Mouse (Mus musculus): ENCODE data around the gene Ptger3.

The Ptger3 gene

DNA sequence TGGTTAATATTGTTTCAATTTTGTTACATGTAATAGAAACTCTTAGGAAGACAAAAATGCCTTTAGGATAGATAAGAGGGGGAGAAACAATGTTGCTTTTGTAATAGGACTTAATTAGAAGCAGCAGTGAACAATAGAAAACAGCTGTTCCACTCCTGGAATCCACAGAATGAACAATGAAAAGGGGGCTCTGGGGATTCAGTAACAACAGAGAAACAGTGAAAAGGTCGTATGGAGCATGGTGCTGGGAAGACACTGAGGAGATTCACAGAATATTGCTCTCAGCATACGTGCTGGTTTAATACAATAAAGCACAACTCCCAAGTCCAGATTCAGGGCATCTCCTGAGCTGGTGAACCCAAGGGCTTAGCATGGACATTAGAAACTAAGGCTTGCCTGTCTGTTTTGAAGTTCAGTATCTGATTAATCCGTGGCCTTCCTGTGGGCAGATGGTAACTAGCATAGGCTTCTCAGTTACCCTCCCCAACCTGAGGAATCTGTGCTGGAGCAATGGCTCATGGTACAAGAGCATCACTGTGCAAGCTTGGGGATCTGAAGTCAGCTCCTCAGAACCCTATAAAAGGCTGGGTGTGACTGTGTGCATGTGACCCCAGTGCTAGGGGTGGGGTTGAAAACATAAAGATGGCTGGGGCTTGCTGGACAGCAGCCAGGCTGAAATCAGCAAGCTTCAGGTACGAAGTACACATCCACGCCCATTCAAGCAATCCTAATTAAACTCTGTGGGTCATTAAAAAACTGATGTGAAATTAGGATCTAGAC lies 16.1 kb downstream of the Ptger3 start:
- no peak for DNase-seq (ENCODE audit: low read depth, low spot score)

DNA sequence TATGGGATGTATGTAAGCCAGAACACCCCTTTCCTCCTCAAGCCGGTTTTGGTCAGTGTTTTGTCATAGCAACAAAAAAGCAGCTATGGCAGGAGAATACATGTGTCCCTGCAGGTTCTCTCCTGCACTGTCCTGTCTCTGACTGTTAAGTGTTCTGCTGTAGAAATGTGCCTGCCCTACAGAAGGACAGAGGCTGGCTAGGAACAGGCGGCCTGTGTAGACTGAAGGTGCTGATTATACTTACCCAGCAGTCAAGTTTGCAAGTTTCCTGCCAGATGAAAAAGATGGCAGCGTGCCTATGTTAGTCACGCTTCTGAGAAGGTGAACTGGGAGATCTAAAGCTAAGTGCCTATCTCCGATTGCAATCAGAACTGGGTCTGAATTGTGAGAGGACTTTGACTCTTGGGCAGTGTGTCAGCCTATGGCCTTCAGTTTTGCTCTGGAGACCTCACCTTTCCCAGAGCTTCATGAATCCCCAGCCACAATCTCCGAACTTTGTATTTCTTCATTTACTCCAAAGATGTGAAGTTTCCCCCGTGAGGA lies 31.2 kb downstream of the Ptger3 start:
- no peak for DNase-seq (ENCODE audit: low read depth, low spot score)

DNA sequence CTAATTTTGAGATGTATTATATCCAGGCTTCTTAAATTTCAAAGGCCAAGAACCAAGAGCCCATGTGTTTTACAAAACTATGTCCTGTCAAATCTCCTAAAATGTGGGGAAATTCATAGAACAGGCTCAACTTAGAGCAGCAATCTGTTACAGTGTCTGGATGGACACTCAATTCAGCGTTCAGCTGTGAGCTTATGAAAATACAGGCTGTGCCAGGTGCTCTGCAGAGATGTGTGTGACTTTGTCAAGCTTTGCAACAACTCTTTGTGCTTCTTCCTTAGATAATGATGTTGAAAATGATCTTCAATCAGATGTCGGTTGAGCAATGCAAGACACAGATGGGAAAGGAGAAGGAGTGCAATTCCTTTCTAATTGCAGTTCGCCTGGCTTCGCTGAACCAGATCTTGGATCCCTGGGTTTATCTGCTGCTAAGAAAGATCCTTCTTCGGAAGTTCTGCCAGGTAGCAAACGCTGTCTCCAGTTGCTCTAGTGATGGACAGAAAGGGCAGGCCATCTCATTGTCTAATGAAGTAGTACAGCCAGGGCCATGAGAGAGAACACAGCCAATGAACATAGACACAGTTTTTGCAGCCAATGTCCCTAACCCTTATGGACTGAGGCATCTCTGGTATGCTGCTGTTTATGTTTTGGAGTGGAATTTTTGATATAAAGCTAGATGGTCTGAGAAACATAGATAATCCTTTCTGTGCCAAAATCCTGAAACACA lies 38.2 kb downstream of the Ptger3 start:
- no peak for DNase-seq (ENCODE audit: low read depth, low spot score)

DNA sequence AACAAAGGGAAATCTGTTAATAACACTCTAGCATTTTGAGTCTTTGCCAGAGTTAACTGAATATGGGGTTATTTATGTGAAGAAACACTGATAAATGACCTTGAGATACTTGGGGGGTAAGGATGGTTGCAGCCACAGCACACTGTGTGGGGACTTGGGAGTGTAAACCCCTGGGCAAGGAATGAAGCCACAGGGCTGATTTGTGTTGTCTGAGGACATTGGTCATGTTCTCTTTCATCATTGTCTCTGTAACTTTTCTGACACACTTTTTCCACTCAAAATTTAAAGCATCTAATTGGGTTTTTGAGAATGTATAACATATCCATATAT lies 38.7 kb downstream of the Ptger3 start:
- DNase-seq (ENCODE audit: low read depth, low spot score), result no peak

DNA sequence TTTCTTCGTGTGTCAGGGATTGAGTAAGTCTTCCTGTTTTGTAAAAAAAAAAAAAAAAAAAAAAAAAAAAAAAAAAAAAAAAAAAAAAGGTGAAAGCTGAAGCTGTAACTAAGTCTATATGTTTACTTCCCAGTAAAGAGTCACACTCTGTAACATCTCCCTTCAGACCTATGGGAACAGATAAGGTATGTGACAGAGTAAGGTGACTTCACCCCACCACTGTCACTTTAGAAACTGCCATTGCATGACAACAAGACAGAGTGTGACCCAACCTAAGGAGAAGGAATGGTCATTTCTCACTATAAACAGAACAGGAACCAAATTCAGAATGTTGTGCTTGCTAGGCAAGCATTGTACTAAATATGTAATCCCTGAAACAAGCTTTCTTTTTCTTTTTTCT lies 46.9 kb downstream of the Ptger3 start:
- no peak for DNase-seq (ENCODE audit: low read depth, low spot score)

DNA sequence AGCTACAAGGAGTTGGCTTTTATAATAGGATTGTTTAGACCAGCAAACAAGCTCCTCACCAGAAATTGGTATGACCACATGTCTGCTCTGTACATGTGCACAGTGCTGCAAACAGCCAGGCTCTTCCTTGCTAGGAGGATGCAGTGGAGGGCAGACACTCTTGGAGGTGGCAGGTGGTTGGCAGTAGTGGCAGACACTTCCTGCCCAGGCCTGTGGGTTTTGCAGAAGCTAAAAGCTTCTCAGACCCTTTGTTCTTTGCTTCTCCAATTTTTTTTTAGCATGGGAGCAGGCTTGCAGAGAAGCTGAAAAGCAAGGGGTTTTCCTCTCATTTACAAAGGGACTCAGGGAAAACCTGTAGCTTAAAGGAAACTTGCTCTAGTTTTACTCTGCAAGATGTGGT lies 50.3 kb downstream of the Ptger3 start:
- DNase-seq (ENCODE audit: low read depth, low spot score), result no peak

DNA sequence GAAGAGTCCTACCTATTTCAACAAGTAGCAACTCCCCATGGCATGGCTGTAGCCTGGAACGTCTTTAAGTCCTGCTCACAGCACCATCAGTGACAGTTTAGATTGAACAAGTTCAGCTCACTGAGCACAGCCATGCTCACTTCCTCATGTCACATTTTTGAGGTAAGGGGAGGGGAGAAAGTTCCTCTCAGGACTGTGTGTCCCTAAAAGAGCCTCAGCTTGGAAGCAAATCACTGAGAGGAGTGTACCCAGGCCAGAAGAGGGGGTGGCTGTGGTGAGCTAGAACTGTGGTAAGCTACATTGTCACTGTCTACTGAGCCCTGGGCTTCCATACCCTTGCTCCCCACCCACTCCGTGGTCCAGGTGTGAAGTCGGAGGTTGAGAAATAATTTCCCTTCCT lies 60.7 kb downstream of the Ptger3 start:
- DNase-seq (ENCODE audit: low read depth, low spot score), result no peak

DNA sequence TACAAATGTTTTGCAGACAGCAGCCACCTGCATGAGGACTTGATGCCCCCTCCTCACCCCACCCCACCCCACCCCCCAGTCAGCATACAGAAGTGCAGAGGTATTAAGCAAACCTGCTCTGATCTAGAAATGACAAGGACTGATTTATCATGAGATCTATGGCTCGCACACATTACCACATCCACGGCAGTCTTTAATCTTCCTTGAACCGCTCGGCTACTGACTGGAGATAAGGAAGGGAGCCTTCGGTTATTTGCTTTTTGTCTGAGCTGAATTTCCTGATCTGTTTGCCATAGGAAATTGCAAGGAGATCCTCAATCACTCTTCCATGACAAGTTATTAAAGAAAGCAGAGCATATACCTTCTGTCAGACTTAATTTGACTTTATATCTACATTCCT lies 64.0 kb downstream of the Ptger3 start:
- DNase-seq (ENCODE audit: low read depth, low spot score), result no peak

DNA sequence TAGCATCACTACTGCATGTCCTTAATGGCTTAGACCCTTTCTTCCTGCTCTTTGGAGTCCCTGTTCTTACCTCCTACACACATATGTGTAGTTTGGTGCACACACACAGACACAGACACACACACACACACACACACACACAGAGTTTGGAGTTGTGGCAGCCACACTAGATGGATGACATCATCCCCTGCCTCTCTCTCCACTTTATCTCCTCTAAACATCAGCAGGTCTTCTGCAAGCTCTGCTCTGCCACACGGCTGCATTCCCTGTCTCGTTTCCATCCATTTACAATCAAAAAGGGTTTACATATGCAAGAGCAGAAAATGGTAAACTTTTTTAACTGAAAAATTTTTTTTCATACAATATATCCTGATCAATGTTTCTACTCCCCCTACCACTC lies 64.7 kb downstream of the Ptger3 start:
- DNase-seq (ENCODE audit: low read depth, low spot score), result no peak

DNA sequence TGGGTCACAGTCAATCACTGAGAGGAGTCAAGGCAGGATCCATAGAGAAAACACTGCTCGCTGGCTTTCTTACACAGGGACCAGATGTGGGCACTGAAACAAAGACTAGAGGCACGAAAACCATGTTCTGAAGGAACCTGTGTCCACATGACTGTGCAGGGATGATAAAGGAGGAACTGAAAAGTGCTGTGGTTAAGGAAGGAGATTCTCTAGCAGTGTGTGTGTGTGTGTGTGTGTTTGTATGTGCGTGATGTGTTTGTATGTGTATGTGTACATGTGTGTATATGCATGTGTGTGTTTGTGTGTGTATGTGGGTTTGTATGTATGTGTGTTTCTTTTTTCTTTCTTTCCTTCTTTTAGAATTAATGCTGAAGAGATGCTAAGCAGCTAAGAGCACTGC lies 67.7 kb downstream of the Ptger3 start:
- DNase-seq (ENCODE audit: low read depth, low spot score), result no peak

DNA sequence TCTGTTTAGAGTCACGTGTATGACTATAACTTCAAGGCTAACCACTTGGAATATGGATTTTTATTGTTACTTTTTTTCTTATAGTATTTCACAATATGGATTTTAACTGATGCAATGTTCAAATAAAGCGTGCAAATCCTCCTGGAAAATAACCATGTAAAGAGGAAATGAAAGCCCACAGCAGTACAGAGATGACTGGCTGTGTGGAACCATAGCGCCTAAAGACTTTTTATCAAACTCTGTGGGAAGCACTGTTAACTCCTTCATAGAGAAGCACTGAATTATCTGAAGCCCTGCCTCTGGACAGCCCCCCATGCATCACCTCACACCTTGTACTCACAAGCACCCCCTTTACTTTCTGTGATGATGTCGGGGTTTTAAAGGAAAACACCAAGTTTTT lies 69.0 kb downstream of the Ptger3 start:
- DNase-seq (ENCODE audit: low read depth, low spot score), result no peak

DNA sequence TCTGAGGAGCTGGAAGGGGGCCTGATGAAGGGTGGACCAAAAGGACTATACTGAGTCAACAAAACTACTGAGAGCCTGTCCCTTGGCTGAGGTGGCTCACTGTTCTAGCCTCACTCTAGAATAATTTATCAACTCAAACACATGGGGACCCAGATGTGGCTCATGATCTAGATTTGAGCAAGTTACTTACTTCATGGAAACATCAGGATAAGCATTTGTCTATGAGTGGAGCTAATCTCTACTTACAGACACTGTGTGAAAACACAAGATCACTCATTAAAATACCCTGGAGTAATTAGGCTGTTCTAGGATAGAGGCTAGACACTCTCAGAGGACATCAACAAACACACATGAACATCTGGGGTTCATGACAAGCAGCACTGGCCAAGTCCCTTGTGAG lies 70.2 kb downstream of the Ptger3 start:
- no peak for DNase-seq (ENCODE audit: low read depth, low spot score)

DNA sequence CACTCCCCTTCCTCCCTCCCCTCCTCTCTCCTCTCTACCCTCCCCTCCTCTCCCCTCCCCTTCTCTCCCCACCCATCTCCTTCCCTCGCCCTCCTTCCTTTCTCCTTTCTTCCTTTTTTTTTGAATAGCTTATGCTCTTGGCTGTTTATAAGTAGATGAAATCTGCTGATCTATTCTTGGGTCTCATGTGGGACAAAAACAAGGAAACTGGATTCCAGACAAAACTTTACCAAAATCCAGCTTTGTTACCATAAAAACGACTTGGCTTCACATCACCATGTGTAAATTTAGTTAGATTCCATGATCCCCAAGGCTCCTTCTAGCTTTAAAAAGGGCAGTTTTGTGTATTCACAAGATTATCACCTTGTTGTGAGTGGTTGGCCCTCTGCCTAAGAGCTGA lies 70.6 kb downstream of the Ptger3 start:
- DNase-seq (ENCODE audit: low read depth, low spot score), result no peak

DNA sequence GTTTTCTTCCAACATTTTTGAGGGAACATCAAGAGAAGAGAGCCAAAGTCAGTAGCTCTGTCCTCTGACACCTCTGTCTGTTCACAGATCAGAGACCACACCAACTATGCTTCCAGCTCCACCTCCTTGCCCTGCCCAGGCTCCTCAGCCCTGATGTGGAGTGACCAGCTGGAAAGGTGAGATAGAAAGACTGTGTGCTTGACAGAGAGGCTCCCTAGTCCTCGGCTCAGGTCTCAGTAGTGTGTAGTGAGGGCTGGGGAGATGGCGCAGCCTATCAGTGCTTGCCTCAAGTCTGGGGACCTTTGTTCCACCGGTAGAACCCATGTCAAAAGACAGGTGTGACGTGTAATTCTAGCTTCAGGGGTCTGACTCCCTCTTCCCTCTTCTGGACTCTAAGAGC lies 74.9 kb downstream of the Ptger3 start:
- DNase-seq (ENCODE audit: low read depth, low spot score), result no peak

DNA sequence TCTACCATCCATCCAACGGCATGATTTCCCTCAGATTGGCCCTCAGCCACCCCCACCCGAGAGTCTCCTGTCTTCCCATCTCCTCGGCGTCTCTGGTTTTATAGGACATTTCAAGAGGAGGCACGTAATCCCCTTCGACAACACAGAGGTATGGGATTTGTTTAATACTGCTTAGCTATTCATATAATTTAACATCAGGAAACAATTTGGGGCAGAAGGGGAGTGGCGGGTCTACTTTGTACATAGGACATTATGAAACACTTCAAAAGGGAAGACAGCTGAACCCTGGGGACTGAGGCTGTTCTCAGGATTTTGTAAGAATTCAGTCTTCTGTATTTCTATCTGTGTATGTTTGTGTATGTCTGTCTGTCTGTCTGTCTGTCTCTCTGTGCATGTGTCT lies 94.9 kb downstream of the Ptger3 start:
- DNase-seq (ENCODE audit: low read depth, low spot score), result no peak

DNA sequence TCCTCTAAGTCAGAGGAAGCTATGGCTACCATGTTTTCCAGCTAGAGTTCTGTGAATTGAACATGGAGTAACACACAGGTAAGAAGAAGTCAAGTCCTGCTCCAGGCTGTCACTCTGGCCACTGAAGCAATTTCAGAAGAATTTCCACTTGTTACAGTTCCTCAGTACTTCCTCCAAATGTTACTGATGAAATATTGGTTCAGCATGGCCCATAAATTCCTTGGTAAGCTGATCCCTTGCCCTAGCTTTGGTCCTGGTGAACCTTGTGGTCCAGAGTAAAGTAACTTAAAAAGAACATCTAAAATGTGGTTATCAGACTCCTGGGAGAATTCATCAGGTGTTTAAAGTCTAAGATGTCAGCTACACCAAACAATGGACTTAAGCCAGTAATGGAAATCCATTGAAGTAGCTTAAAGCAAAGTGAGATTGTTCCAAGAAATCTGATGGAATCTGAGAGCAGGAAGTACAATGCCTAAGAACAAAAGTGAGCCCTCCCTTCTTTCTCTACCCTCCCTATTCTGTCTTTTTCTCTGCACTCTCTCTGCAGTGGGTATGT lies 97.9 kb downstream of the Ptger3 start:
- DNase-seq (ENCODE audit: low read depth, low spot score), result no peak

DNA sequence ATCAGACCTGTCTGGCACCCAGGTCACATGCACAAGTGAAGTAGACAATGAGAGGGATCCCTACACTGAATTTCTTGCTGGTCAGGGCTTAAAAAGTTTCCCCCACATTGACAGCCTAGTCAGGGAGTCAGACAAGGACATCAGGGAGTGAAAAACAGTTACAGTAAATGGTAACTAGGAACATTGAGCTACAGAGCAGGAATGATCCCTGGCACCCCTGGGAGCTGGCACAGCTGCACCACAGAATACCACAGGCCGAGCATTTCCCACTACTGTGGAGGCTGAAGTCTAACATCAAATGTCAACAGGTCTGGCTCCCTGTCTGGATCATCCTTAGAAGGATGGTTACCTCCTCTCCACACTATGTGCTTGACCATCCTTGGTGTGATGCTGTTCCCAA lies 98.8 kb downstream of the Ptger3 start:
- no peak for DNase-seq (ENCODE audit: low read depth, low spot score)

DNA sequence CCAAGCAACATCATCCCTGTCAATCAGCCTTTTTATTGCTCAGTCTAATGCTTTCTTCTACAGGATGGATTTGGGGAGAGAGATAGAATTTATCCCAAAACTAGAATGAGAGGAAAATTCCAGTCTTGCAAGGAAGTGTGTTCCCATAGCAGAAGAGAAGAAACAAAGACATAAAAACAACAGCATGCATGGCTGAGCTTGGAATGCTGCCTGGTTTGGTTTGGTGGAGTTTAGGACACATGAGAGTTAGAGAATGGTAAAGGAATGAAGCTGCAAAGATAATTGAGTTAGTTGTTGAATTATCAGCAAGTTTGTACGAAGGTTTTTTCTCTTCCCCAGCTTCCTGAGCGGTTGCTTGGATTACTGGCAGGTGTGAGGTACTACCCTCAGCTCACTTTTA lies 99.5 kb downstream of the Ptger3 start:
- no peak for DNase-seq (ENCODE audit: low read depth, low spot score)

DNA sequence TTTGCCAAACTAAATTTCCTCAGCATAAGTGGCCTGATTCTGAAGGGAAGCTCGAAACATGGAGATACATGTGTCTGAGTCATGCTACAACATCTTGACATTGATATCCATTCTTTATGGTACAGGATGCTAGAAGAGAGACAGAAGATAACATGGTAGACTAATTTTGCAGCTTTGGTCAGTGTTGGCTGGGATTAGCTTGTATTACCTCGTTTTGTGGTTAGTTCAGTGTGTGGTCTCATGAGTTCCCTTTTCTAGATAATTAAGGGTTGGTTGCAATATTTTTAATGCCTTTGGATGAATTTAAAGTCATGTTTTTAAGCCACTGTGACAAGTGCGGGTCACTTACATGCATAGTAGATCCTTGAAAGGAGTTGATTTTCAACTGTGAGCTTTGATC lies 119.4 kb downstream of the Ptger3 start:
- no peak for DNase-seq (ENCODE audit: low read depth, low spot score)

DNA sequence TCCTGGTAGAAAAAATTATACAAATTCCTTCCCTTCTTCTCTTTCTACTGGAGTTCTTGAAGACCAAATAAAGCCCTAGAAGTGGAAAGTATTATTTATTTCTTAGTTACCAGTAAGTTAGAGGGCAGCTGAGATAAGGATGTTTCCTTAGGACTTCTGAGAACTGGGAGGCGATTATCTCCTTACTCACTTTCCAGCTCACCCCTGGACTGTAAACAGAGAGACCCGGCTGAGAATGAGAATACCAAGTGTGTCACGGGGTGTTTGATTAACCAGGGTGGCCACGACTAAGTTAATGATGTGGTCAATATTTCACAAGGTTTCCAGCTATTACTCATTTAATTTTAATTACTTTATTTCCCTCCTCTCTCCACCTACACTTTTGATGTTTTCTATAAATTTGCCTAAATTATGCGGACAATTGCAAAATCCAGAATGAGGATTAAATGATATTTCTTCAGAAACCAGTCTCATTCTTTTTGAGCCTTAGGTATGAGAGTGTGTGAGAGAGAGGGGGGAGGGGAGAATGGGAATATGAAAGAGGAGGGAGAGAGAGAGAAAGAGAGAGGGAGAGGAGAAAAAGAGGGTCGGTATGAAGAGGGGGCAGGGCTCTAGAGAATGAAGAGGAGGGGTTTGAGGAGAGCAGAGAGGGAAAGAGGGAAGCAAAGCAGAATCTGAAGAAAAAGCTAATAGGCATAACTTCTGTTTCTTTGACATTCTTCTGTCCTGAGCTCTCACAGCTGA lies 121.9 kb downstream of the Ptger3 start:
- no peak for DNase-seq (ENCODE audit: low read depth, low spot score)
